Mouse (Mus musculus) bone marrow, adult 2 months (tissue): Measurements from ENCODE around the gene Vmn2r70. TPM values are rescaled to one million over a fixed set of nuclear protein-coding genes. Genes with fewer than 3 reads are reported as not detected.

Experiments used
- H3K27ac ChIP-seq: fragments of 200-500 bp; 2 replicates; pipeline ENCODE4 v1.5.1; 2012; ENCODE audit warnings: low read depth, mild to moderate bottlenecking, control low read depth, inconsistent platforms, low read length; ENCODE audit not compliant: control insufficient read depth, poor library complexity, insufficient read depth
- H3K4me1 ChIP-seq: fragments of 200-500 bp; 2 replicates; pipeline ENCODE4 v1.6.1; 2011; ENCODE audit warnings: low read length; ENCODE audit not compliant: control insufficient read depth, insufficient read depth
- H3K4me3 ChIP-seq: fragments of 200-500 bp; replicated peaks from 2 replicates; pipeline ENCODE3; 2011; ENCODE audit warnings: mild to moderate bottlenecking, low read depth, low read length, control low read depth; ENCODE audit not compliant: control insufficient read depth
- CTCF ChIP-seq: fragments of 200-500 bp; IDR thresholded peaks from 2 replicates; pipeline ENCODE4 v1.5.1; 2011; ENCODE audit warnings: low read length, control low read depth; ENCODE audit not compliant: control insufficient read depth, insufficient read depth
- POLR2A ChIP-seq: fragments of 200-500 bp; IDR thresholded peaks from 2 replicates; pipeline ENCODE4 v1.6.1; 2011; ENCODE audit warnings: low read depth, mild to moderate bottlenecking, control low read depth, low read length, borderline replicate concordance; ENCODE audit not compliant: control insufficient read depth
- WGBS: fragments of 180-500 bp; shearing (Covaris S2); methylation state at CpG from one replicate; pipeline ENCODE4 v1.1.7; 2018; 5-methylcytosine and 5-hydroxymethylcytosine counted together
- polyA plus RNA-seq: library from polyadenylated mRNA; stranded (reverse); fragments of >200 nt; gene quantifications from 2 replicates; pipeline ENCODE4 v1.2.4, GENCODE M21; 2011; ENCODE audit warnings: low replicate concordance; ENCODE audit not compliant: missing spikeins, insufficient read depth, insufficient read length

Vmn2r70 gene
- polyA plus RNA-seq = not detected in 2 replicates

- TF ChIP-seq POLR2A = no peak
- TF ChIP-seq CTCF = no peak
- no peak within 1 kb of the TSS for H3K4me3 ChIP-seq
- H3K4me1 ChIP-seq = no peaks in the 10 kb centered on the region
- H3K27ac ChIP-seq = no peak within 1 kb of the TSS
- WGBS = 68% methylated on average over 2 of the region's 2 CpGs
These were observed at the start of gene Vmn2r70 for GRCm38 (mm10) chr7:85569092-85569491. Vmn2r70 (minus strand) TSS chr7:85569192.

GRCm38 (mm10) chr7:85562787-85563186 lies 6.2 kb downstream of the Vmn2r70 start, which contains the start of gene Vmn2r71:
Vmn2r71 (plus strand) TSS chr7:85563087.
- Histone ChIP-seq H3K4me1 (no peaks in the 10 kb centered on the region), H3K27ac (no peak within 1 kb of the TSS), H3K4me3 (no peak within 1 kb of the TSS)
- 76% methylated on average over 5 of the region's 5 CpGs for WGBS
- no peak for TF ChIP-seq POLR2A
- no peak for TF ChIP-seq CTCF

GRCm38 (mm10) chr7:85543118-85543517 lies 25.9 kb downstream of the Vmn2r70 start:
- TF ChIP-seq POLR2A = no peak
- TF ChIP-seq CTCF = no peak
- Histone ChIP-seq H3K4me3 (no peak overlapping the region), H3K27ac (no peak overlapping the region), H3K4me1 (no peaks in the 10 kb centered on the region)
- 67% methylated on average over 2 of the region's 2 CpGs for WGBS

- no peak for TF ChIP-seq POLR2A
- no peak for TF ChIP-seq CTCF
- WGBS = 82% methylated on average over 2 of the region's 2 CpGs
These were observed 26.9 kb downstream of the Vmn2r70 start for GRCm38 (mm10) chr7:85542108-85542507.

More at GRCm38 (mm10) chr7:85542108-85542507, 26.9 kb downstream of the Vmn2r70 start:
- no peak overlapping the region for H3K4me3 ChIP-seq
- no peak overlapping the region for H3K27ac ChIP-seq
- no peaks in the 10 kb centered on the region for H3K4me1 ChIP-seq

Other genes with a start within 250 kb of the Vmn2r70 start
- not detected in 2 replicates for gene Vmn2r69, start 153.3 kb downstream of the Vmn2r70 start, polyA plus RNA-seq
- not detected in 2 replicates for gene Vmn2r71, start 6.1 kb downstream of the Vmn2r70 start, polyA plus RNA-seq
- gene Vmn2r72, start 185.9 kb upstream of the Vmn2r70 start, polyA plus RNA-seq = not detected in 2 replicates